Mouse (Mus musculus) thymus, adult 18-20 months (tissue): ENCODE data around the gene Tagap1.
"Not testable (repeated sequence)": the region's sequence is repeated elsewhere in the genome, so short reads cannot be mapped to it uniquely, and the experiment has no call there.

Experiments
- DNase-seq, 2 experiments: peaks; one replicate each; pipeline ENCODE4 v3.0.0; 2022; ENCODE audit warnings: mixed read lengths in 2 of 2

Tagap1 gene

GRCm38 (mm10) chr17:6960776-6961175 lies at the start of gene Tagap1:
Gene Tagap1 (minus strand): TSS chr17:6961156.
- peak; percentile 47 to 53 for DNase-seq

GRCm38 (mm10) chr17:7009901-7010300 lies 48.9 kb upstream of the Tagap1 start:
- not testable (repeated sequence) for DNase-seq

GRCm38 (mm10) chr17:7009440-7009839 lies 48.5 kb upstream of the Tagap1 start:
- DNase-seq = not testable (repeated sequence)

- not testable (repeated sequence) for DNase-seq
Measured at GRCm38 (mm10) chr17:7008885-7009284, 47.9 kb upstream of the Tagap1 start.

- not testable (repeated sequence) for DNase-seq
Measured at GRCm38 (mm10) chr17:7005646-7006045, 44.7 kb upstream of the Tagap1 start.

GRCm38 (mm10) chr17:7003392-7003791 lies 42.4 kb upstream of the Tagap1 start:
- DNase-seq = not testable (repeated sequence)

- not testable (repeated sequence) for DNase-seq
Measured at GRCm38 (mm10) chr17:7001790-7002585, 41.0 kb upstream of the Tagap1 start.

GRCm38 (mm10) chr17:6997778-6998490 lies 37.0 kb upstream of the Tagap1 start:
- DNase-seq = not testable (repeated sequence)

- DNase-seq = not testable (repeated sequence)
Measured at GRCm38 (mm10) chr17:6996826-6997225, 35.9 kb upstream of the Tagap1 start.

- not testable (repeated sequence) for DNase-seq
Measured at GRCm38 (mm10) chr17:6995504-6995903, 34.5 kb upstream of the Tagap1 start.

- not testable (repeated sequence) for DNase-seq
Measured at GRCm38 (mm10) chr17:6986118-6986517, 25.2 kb upstream of the Tagap1 start.

GRCm38 (mm10) chr17:6980144-6980543 lies 19.2 kb upstream of the Tagap1 start:
- DNase-seq = not testable (repeated sequence)

- DNase-seq = not testable (repeated sequence)
Measured at GRCm38 (mm10) chr17:6979380-6979779, 18.4 kb upstream of the Tagap1 start.

- peak; percentile 67 to 80 for DNase-seq
Measured at GRCm38 (mm10) chr17:6978287-6979248, 17.6 kb upstream of the Tagap1 start, which contains the start of gene Gm49721. Gene Gm49721 (plus strand): TSS chr17:6978904.

- not testable (repeated sequence) for DNase-seq
Measured at GRCm38 (mm10) chr17:6974985-6975384, 14.0 kb upstream of the Tagap1 start.

- not testable (repeated sequence) for DNase-seq
Measured at GRCm38 (mm10) chr17:6972836-6973396, 12.0 kb upstream of the Tagap1 start.

GRCm38 (mm10) chr17:6971238-6971637 lies 10.3 kb upstream of the Tagap1 start:
- not testable (repeated sequence) for DNase-seq

- DNase-seq = not testable (repeated sequence)
Measured at GRCm38 (mm10) chr17:6970334-6970733, 9.4 kb upstream of the Tagap1 start, which contains the start of gene Rnaset2b. Gene Rnaset2b (plus strand): TSS chr17:6970634.

- not testable (repeated sequence) for DNase-seq
Measured at GRCm38 (mm10) chr17:6967673-6968072, 6.7 kb upstream of the Tagap1 start.

- DNase-seq = not testable (repeated sequence)
Measured at GRCm38 (mm10) chr17:6965364-6965763, 4.4 kb upstream of the Tagap1 start.

GRCm38 (mm10) chr17:6962936-6963335 lies 2.0 kb upstream of the Tagap1 start:
- not testable (repeated sequence) for DNase-seq

GRCm38 (mm10) chr17:6962339-6962738 lies 1.4 kb upstream of the Tagap1 start:
- not testable (repeated sequence) for DNase-seq
